Mouse (Mus musculus) limb, embryonic 15.5 days (tissue): ENCODE results near the gene Atp13a4. TPM values are rescaled to one million over a fixed set of nuclear protein-coding genes. Genes with fewer than 3 reads are reported as not detected.

Experiments
- ATAC-seq: fragments of 200-750 bp; cut with Nextera tagmentation; 2 replicates; pipeline ENCODE4 v1.8.0; 2017; ENCODE audit warnings: low read depth, moderate TSS enrichment; ENCODE audit not compliant: insufficient number of reproducible peaks, low FRiP score, low TSS enrichment
- H3K27ac ChIP-seq: fragments of 300-500 bp; sonication (generic); 2 replicates; pipeline ENCODE4 v1.5.1; 2015; ENCODE audit warnings: moderate library complexity, mild to moderate bottlenecking, inconsistent platforms
- H3K27me3 ChIP-seq: fragments of 300-500 bp; sonication (generic); 2 replicates; pipeline ENCODE4 v1.6.1; 2015; ENCODE audit warnings: inconsistent platforms
- H3K36me3 ChIP-seq: fragments of 300-500 bp; sonication (generic); 2 replicates; pipeline ENCODE4 v1.6.1; 2015; ENCODE audit warnings: inconsistent platforms
- H3K4me1 ChIP-seq: fragments of 300-500 bp; sonication (generic); 2 replicates; pipeline ENCODE4 v1.6.1; 2015; ENCODE audit warnings: inconsistent platforms
- H3K4me2 ChIP-seq: fragments of 300-500 bp; sonication (generic); 2 replicates; pipeline ENCODE4 v1.6.1; 2015; ENCODE audit warnings: mild to moderate bottlenecking, inconsistent platforms
- H3K4me3 ChIP-seq: fragments of 300-500 bp; sonication (generic); 2 replicates; pipeline ENCODE4 v1.5.1; 2015; ENCODE audit warnings: mild to moderate bottlenecking, inconsistent platforms
- H3K9ac ChIP-seq: fragments of 300-500 bp; sonication (generic); 2 replicates; pipeline ENCODE4 v1.6.1; 2015; ENCODE audit warnings: inconsistent platforms
- H3K9me3 ChIP-seq: fragments of 300-500 bp; sonication (generic); 2 replicates; pipeline ENCODE4 v1.6.1; 2016; ENCODE audit warnings: inconsistent platforms
- WGBS: fragments of 180-500 bp; shearing (Covaris S2); methylation state at CpG from one replicate; pipeline ENCODE4 v1.1.7; 2015; 5-methylcytosine and 5-hydroxymethylcytosine counted together
- polyA plus RNA-seq: library from polyadenylated mRNA; unstranded; fragments of >200 nt; fragmentation: Nextera tagmentation; extraction: Ambion mirVana; gene quantifications from 2 replicates; pipeline ENCODE4 v1.2.1, GENCODE M21; 2015

Gene Atp13a4
- polyA plus RNA-seq, 1 experiment from 2014 or later = 1.8 TPM

DNA sequence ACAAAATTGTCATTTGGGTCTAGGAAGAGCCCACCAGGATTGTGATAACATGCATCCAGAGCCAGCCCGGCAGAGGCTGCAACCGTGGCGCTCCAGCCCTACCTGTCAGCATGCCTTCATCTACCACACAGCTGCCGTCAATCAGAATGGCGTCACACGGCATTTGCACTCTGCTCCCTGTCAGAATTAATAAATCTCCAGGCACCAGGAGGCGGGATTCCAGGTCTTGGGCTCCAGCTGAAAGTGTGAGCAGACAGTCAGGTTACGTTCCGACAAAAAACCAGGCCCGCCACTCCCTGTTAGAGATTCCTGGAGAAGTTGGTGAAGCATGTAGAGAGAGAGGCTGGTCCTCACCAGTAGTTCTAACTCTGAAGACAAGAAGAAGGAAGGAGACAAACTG is 85.3 kb downstream of the Atp13a4 start:
- no peaks in the 10 kb centered on the region for H3K4me1 ChIP-seq
- ATAC-seq = no peak
- WGBS = 54% methylated on average over 10 of the region's 10 CpGs
- no peak overlapping the region for H3K9ac ChIP-seq
- H3K4me2 ChIP-seq = no peak overlapping the region
- no peaks in the 10 kb centered on the region for H3K36me3 ChIP-seq
- no peaks in the 10 kb centered on the region for H3K9me3 ChIP-seq
- no peak overlapping the region for H3K4me3 ChIP-seq
- no peak overlapping the region for H3K27ac ChIP-seq
- H3K27me3 ChIP-seq = no peaks in the 10 kb centered on the region

DNA sequence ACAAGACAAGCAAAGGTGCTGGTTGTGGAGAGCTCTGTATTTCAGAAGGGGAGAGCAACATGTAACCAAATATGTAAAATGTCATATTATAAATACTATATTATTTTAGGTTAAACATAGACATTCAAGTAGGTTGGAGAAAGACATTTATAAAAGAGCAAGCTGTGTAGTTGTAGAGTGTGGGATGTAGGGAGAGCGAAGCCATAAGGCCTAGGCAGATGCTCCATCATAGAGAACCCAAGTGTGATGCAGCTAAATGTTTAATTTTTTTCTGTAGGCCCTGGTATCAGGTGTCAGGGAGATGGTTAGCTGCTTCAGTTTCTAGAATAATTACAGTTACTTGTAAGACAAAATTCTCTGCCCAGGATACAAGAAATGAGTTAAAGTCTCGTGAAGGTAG is 87.8 kb downstream of the Atp13a4 start:
- Histone ChIP-seq H3K4me2 (no peak overlapping the region), H3K36me3 (no peaks in the 10 kb centered on the region), H3K9me3 (no peaks in the 10 kb centered on the region), H3K27me3 (no peaks in the 10 kb centered on the region), H3K27ac (no peak overlapping the region), H3K4me3 (no peak overlapping the region), H3K9ac (no peak overlapping the region), H3K4me1 (no peaks in the 10 kb centered on the region)
- no peak for ATAC-seq
- WGBS = 88% methylated on average over 2 of the region's 2 CpGs

- Histone ChIP-seq H3K4me1 (no peaks in the 10 kb centered on the region), H3K27me3 (no peaks in the 10 kb centered on the region), H3K9me3 (no peaks in the 10 kb centered on the region), H3K27ac (no peak overlapping the region), H3K9ac (no peak overlapping the region), H3K4me3 (no peak overlapping the region), H3K36me3 (no peaks in the 10 kb centered on the region), H3K4me2 (no peak overlapping the region)
- 69% methylated on average over 6 of the region's 6 CpGs for WGBS
- no peak for ATAC-seq
Observed at GRCm38 (mm10) chr16:29453282-29453681, 91.4 kb downstream of the Atp13a4 start.

GRCm38 (mm10) chr16:29451706-29452105 is 93.0 kb downstream of the Atp13a4 start:
- Histone ChIP-seq H3K4me1 (no peaks in the 10 kb centered on the region), H3K4me3 (no peak overlapping the region)
- 57% methylated on average over 3 of the region's 3 CpGs for WGBS

GRCm38 (mm10) chr16:29442126-29442525 is 102.5 kb downstream of the Atp13a4 start:
- no peak overlapping the region for H3K9ac ChIP-seq

More at GRCm38 (mm10) chr16:29451706-29452105, 93.0 kb downstream of the Atp13a4 start:
- H3K4me2 ChIP-seq = no peak overlapping the region
- H3K9me3 ChIP-seq = no peaks in the 10 kb centered on the region
- no peak for ATAC-seq
- no peak overlapping the region for H3K9ac ChIP-seq
- H3K27me3 ChIP-seq = no peaks in the 10 kb centered on the region
- no peaks in the 10 kb centered on the region for H3K36me3 ChIP-seq
- H3K27ac ChIP-seq = no peak overlapping the region

DNA sequence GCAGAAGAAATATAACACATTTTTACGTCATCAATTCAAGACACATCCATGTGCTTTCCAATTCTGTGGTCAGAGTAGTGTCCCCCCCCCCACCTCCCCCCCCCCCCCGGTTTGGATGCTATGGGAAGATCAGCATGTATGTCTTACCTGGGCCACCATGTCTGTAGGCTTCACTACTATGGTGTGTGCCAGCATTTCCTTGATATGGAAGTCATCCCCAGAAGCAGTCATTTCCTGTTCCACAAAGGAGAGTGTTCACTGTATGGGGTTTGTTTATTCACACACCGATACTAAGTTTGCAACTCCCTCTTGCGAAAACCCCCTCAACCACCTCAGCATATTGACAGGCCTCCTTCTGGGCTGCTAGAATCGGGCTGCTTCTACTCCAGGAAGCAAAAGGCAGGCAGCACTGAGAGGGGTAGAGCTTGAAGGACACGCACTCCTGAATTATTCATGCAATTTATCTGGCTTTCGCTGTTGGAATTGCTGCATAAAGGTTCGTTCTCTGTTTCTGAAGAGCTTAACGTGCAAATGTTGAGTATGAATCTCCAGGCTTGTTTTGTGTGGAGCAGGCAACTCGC is 103.2 kb downstream of the Atp13a4 start:
- H3K27me3 ChIP-seq = no peaks in the 10 kb centered on the region
- no peaks in the 10 kb centered on the region for H3K4me1 ChIP-seq
- ATAC-seq = no peak
- no peak overlapping the region for H3K4me3 ChIP-seq
- no peak overlapping the region for H3K27ac ChIP-seq
- H3K9me3 ChIP-seq = no peaks in the 10 kb centered on the region
- H3K36me3 ChIP-seq = no peaks in the 10 kb centered on the region
- H3K4me2 ChIP-seq = no peak overlapping the region
- 80% methylated on average over 10 of the region's 10 CpGs for WGBS
- H3K9ac ChIP-seq = no peak overlapping the region

More at GRCm38 (mm10) chr16:29442126-29442525, 102.5 kb downstream of the Atp13a4 start:
- ATAC-seq = no peak
- no peak overlapping the region for H3K4me3 ChIP-seq
- H3K4me1 ChIP-seq = no peaks in the 10 kb centered on the region
- H3K27me3 ChIP-seq = no peaks in the 10 kb centered on the region
- H3K4me2 ChIP-seq = no peak overlapping the region
- WGBS = 56% methylated on average over 3 of the region's 3 CpGs
- H3K27ac ChIP-seq = no peak overlapping the region
- H3K36me3 ChIP-seq = no peaks in the 10 kb centered on the region
- no peaks in the 10 kb centered on the region for H3K9me3 ChIP-seq

- no peak overlapping the region for H3K4me3 ChIP-seq
- H3K9me3 ChIP-seq = no peaks in the 10 kb centered on the region
- H3K27ac ChIP-seq = no peak overlapping the region
- H3K4me1 ChIP-seq = no peaks in the 10 kb centered on the region
- H3K27me3 ChIP-seq = no peaks in the 10 kb centered on the region
- no peaks in the 10 kb centered on the region for H3K36me3 ChIP-seq
- ATAC-seq = no peak
- 73% methylated on average over 5 of the region's 5 CpGs for WGBS
- no peak overlapping the region for H3K9ac ChIP-seq
- no peak overlapping the region for H3K4me2 ChIP-seq
Observed at GRCm38 (mm10) chr16:29438045-29438444, 106.6 kb downstream of the Atp13a4 start.

- no peak overlapping the region for H3K27ac ChIP-seq
Observed at GRCm38 (mm10) chr16:29435746-29436145, 108.9 kb downstream of the Atp13a4 start.

GRCm38 (mm10) chr16:29434712-29435111 is 110.0 kb downstream of the Atp13a4 start:
- no peak overlapping the region for H3K9ac ChIP-seq
- ATAC-seq = no peak
- H3K4me1 ChIP-seq = no peaks in the 10 kb centered on the region
- 11% methylated on average over 5 of the region's 5 CpGs for WGBS
- no peak overlapping the region for H3K4me3 ChIP-seq
- H3K36me3 ChIP-seq = no peaks in the 10 kb centered on the region
- no peaks in the 10 kb centered on the region for H3K9me3 ChIP-seq
- H3K27ac ChIP-seq = no peak overlapping the region
- no peaks in the 10 kb centered on the region for H3K27me3 ChIP-seq
- H3K4me2 ChIP-seq = no peak overlapping the region

More at GRCm38 (mm10) chr16:29435746-29436145, 108.9 kb downstream of the Atp13a4 start:
- no peaks in the 10 kb centered on the region for H3K9me3 ChIP-seq
- no peak for ATAC-seq
- H3K4me3 ChIP-seq = no peak overlapping the region
- no peaks in the 10 kb centered on the region for H3K36me3 ChIP-seq
- H3K27me3 ChIP-seq = no peaks in the 10 kb centered on the region
- no peak overlapping the region for H3K9ac ChIP-seq
- no peaks in the 10 kb centered on the region for H3K4me1 ChIP-seq
- 73% methylated on average over 6 of the region's 6 CpGs for WGBS
- no peak overlapping the region for H3K4me2 ChIP-seq

DNA sequence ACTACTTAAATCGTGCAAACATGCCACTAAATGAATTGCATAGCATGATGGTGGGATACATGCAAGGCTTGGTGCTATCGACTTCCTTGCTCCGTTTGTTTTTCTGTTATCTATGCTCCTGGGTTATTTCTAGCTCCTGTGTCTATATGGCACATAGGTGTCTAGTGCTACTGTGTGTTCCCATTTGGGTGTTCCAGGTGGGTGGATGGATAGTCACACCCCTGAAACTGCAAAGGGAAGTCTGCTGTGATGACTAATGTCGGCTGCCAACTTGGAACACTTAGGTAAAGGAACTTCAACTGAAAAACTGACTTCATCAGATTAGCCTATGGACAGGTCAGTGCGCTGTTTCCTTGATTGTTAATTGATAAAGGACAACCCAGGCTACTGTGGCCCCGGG is 129.8 kb downstream of the Atp13a4 start:
- Histone ChIP-seq H3K9me3 (no peaks in the 10 kb centered on the region), H3K9ac (no peak overlapping the region), H3K36me3 (no peaks in the 10 kb centered on the region), H3K4me1 (no peaks in the 10 kb centered on the region), H3K4me3 (no peak overlapping the region), H3K4me2 (no peak overlapping the region), H3K27ac (no peak overlapping the region), H3K27me3 (no peaks in the 10 kb centered on the region)
- ATAC-seq = no peak
- 83% methylated on average over 6 of the region's 6 CpGs for WGBS

DNA sequence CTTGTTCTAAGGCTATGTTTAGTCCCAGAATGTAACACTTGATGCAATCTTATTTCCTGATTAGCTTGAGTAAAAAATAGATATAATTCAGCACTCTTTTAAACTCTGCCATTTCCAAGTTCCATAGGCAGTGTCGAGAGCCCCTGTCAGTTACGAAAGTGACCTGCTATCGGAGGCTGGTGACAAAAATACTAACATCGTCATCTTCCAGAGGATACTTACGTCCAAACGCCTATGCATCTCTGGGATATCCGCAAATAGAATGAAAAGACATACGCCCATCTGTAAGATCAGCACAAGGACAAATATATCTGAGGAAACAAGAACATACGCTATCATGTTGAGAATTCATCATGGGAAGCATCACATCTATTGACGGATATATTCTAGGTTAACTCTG is 137.3 kb downstream of the Atp13a4 start:
- H3K4me2 ChIP-seq = no peak overlapping the region
- H3K27me3 ChIP-seq = no peaks in the 10 kb centered on the region
- no peak overlapping the region for H3K4me3 ChIP-seq
- H3K9me3 ChIP-seq = no peaks in the 10 kb centered on the region
- ATAC-seq = no peak
- no peak overlapping the region for H3K9ac ChIP-seq
- H3K27ac ChIP-seq = no peak overlapping the region
- WGBS = 91% methylated on average over 10 of the region's 10 CpGs
- no peaks in the 10 kb centered on the region for H3K36me3 ChIP-seq
- no peaks in the 10 kb centered on the region for H3K4me1 ChIP-seq

DNA sequence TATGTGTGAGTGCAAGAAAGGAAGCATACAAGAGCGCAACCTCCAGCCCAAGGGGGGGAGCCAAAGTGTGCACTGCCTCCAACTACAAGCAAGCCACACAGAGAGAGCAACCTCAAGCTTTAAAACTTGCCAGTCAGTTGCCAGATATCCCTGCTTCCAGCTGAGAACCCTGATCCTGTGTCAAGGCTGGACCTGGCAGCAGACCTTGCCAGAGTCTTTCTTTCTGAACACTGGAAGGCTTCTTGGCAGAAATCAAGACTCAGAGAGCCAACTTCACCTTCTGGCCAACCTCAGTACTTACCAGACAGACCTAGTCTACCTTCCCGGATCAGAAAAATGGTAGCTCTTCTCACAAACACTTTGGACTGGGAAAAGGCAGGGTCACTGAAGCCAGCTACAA is 145.6 kb downstream of the Atp13a4 start:
- H3K4me3 ChIP-seq = no peak overlapping the region
- H3K9ac ChIP-seq = no peak overlapping the region
- H3K27me3 ChIP-seq = no peaks in the 10 kb centered on the region
- H3K27ac ChIP-seq = no peak overlapping the region
- 72% methylated on average over 2 of the region's 2 CpGs for WGBS
- H3K36me3 ChIP-seq = no peaks in the 10 kb centered on the region
- ATAC-seq = no peak
- no peak overlapping the region for H3K4me2 ChIP-seq
- H3K4me1 ChIP-seq = no peaks in the 10 kb centered on the region
- no peaks in the 10 kb centered on the region for H3K9me3 ChIP-seq

GRCm38 (mm10) chr16:29384781-29385180 is 159.9 kb downstream of the Atp13a4 start:
- Histone ChIP-seq H3K4me3 (no peak overlapping the region), H3K27me3 (no peaks in the 10 kb centered on the region), H3K9me3 (no peaks in the 10 kb centered on the region), H3K4me1 (no peaks in the 10 kb centered on the region), H3K27ac (no peak overlapping the region), H3K4me2 (no peak overlapping the region), H3K9ac (no peak overlapping the region), H3K36me3 (no peaks in the 10 kb centered on the region)
- WGBS = 85% methylated on average over 4 of the region's 4 CpGs
- ATAC-seq = no peak
